Mouse (Mus musculus): ENCODE measurements around the gene Gm3173. TPM values are rescaled to one million over a fixed set of nuclear protein-coding genes. Genes with fewer than 3 reads are reported as not detected.
"Not testable (repeated sequence)": the region's sequence is repeated elsewhere in the genome, so short reads cannot be mapped to it uniquely, and the experiment has no call there.

Gm3173 gene
- polyA plus RNA-seq (2016; fragmentation: Nextera tagmentation; extraction: Ambion mirVana), result not detected in 2 replicates

DNA sequence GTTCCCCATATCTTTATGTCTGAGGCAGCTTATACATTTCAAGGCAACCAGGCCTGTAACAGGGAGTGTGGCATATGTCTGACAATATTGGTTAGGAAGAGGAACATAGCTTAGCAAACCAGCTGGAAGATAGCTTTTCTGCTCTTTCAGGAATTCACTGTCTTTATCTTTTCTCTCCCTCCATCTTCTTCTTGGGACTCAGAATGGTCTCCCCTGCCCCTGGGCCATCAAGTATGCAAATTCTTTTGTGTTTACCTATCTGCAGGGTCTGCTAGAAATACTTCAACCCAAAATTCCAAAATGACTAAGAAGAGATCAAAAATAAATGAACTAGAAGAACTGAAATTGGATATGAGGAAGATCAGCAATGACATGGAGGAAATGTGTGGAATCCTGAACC is at the start of gene Gm3173:
Gm3173 (plus strand) TSS at position 301 of the 400 bp plus-strand sequence.
- not testable (repeated sequence) for H3K4me3 ChIP-seq; H3K9me3 ChIP-seq; H3K27ac ChIP-seq; H3K27me3 ChIP-seq (ENCODE audit: insufficient read depth, poor library complexity, severe bottlenecking); H3K36me3 ChIP-seq; H3K4me1 ChIP-seq (replicated peaks); DNase-seq (ENCODE audit: low spot score)

DNA sequence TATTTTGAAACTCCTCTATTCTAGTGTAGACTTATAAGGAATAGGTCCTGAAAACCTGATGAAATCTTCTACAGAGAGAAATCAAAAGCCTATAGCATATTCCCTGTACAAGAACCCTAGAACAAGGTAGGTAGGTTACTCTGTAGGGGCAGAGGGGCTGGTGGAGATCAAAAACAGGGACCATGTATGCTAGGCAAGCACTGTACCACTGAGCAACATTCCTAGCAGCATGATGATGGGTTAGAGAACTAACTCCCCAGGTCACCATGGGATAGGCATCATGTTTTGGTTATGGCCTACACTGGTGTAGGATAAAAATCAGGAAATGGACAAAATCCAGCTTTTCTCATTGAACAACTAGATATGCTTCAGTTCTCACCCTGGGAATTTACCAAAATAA is 45.2 kb upstream of the Gm3173 start:
- DNase-seq (ENCODE audit: low spot score); H3K4me3 ChIP-seq; H3K4me1 ChIP-seq (replicated peaks); H3K9me3 ChIP-seq; H3K27me3 ChIP-seq (ENCODE audit: insufficient read depth, poor library complexity, severe bottlenecking); H3K36me3 ChIP-seq; H3K27ac ChIP-seq: not testable (repeated sequence)

DNA sequence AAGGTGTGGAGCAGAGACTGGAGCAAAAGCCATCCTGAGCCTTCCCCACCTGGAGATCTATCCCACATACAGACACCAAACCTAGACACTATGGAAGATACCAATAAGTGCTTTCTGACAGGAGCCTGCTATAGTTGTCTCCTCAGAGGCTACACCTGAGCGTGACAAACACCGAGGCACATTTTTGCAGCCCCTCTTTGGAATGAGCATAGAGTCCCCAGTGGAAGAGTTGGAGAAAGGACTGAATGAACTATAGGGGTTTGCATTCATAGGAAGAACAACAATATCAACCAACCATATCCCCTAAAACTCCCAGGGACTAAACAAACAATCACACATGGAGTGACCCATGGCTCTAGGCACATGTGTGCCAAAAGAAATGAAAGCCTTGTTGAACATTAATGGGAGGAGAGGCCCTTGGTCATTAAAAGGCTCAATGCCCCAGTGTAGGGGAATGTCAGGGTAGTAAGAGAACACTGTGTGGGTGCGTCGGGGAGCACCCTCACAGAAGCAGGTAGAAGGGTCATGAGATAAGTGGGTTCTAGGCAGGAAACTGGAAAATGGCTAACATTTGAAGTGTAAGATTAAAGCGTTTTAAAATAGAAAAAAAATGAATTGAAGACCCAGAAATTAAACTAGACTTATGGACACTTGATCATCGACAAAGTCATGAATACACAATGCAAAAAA is 37.8 kb upstream of the Gm3173 start:
- H3K36me3 ChIP-seq; H3K4me1 ChIP-seq (replicated peaks); H3K4me3 ChIP-seq; H3K27me3 ChIP-seq (ENCODE audit: insufficient read depth, poor library complexity, severe bottlenecking); H3K9me3 ChIP-seq; H3K27ac ChIP-seq; DNase-seq (ENCODE audit: low spot score): not testable (repeated sequence)
- WGBS, result 92% methylated on average over 4 of the region's 6 CpGs

DNA sequence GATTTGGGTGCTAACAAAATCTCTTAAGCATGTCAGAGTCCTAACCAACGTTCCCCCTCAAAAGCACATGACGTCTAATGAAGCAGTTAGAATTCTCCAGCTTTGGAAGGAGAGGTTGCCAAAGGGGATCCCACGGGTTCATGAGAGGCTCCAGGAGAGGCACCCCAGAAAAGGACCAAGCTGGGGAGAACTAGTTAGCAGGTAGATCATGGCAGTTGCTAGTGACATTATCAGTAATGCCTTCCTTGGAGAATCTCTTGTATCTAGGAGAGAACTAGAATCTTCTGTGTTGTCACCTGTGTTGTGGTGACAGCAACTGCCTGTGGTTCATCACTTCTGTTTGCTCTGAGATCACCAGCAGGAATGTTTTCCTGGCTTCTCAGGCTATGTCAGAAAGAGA is 33.6 kb upstream of the Gm3173 start, which contains the start of gene Gm3159:
Gm3159 (plus strand) TSS at position 301 of the 400 bp plus-strand sequence.
- not testable (repeated sequence) for H3K4me1 ChIP-seq (replicated peaks); H3K36me3 ChIP-seq; H3K4me3 ChIP-seq; DNase-seq (ENCODE audit: low spot score); H3K27ac ChIP-seq; H3K27me3 ChIP-seq (ENCODE audit: insufficient read depth, poor library complexity, severe bottlenecking); H3K9me3 ChIP-seq
- WGBS, result 79% methylated on average over 3 of the region's 3 CpGs

GRCm38 (mm10) chr14:4398624-4399023 is 32.2 kb upstream of the Gm3173 start:
- not testable (repeated sequence) for H3K27me3 ChIP-seq (ENCODE audit: insufficient read depth, poor library complexity, severe bottlenecking); H3K27ac ChIP-seq; H3K9me3 ChIP-seq; H3K4me1 ChIP-seq (replicated peaks); H3K36me3 ChIP-seq; H3K4me3 ChIP-seq; DNase-seq (ENCODE audit: low spot score)

DNA sequence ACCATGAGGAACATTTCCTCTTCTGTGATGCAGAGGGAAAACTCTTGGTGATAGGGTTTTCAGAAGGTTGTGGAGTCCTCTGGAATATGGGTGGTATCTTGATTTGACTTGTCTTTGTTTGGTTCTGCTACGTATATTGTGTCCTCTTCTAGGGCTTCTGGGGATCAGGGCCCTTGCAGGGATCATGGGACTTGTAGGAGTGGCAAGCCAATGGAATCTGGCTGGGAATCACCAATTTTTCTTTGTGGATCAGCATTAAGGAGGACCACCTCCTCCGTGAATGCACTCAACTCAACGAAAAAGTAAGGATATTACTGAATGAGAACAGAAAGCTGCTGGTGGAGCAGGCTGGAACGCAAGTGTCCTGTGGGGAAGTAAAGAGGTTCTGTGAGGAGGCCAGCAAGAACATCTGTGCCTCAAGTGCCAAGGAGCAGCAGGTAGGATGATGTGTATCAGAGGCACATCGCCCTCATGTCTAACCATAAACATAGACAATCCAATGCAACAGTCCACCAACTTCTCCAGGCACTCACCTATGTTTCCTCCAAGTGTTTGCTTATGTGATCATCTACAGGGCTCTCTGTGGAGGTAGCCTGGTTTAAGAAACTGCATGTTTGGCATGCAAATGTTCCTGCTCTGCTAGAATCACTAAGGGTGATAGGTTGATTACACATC is 30.5 kb upstream of the Gm3173 start:
- not testable (repeated sequence) for H3K27ac ChIP-seq; H3K4me1 ChIP-seq (replicated peaks); H3K36me3 ChIP-seq; H3K4me3 ChIP-seq; H3K27me3 ChIP-seq (ENCODE audit: insufficient read depth, poor library complexity, severe bottlenecking); H3K9me3 ChIP-seq; DNase-seq (ENCODE audit: low spot score)
- 91% methylated on average over 5 of the region's 5 CpGs for WGBS

DNA sequence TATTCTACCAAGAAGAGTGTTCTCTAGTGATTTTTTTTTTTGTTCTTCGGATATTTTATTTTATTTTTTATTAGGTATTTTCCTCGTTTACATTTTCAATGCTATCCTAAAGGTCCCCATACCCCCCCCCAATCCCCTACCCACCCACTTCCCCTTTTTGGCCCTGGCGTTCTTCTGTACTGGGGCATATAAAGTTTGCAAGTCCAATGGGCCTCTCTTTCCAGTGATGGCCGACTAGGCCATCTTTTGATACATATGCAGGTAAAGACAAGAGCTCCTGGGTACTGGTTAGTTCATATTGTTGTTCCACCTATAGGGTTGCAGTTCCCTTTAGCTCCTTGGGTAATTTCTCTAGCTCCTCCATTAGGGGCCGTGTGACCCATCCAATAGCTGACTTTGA is 29.5 kb upstream of the Gm3173 start:
- not testable (repeated sequence) for H3K27me3 ChIP-seq (ENCODE audit: insufficient read depth, poor library complexity, severe bottlenecking); H3K4me3 ChIP-seq; DNase-seq (ENCODE audit: low spot score); H3K4me1 ChIP-seq (replicated peaks); H3K36me3 ChIP-seq; H3K27ac ChIP-seq; H3K9me3 ChIP-seq
- 83% methylated on average over 5 of the region's 5 CpGs for WGBS

- not testable (repeated sequence) for H3K36me3 ChIP-seq; H3K27ac ChIP-seq; H3K27me3 ChIP-seq (ENCODE audit: insufficient read depth, poor library complexity, severe bottlenecking); H3K4me1 ChIP-seq (replicated peaks); DNase-seq (ENCODE audit: low spot score); H3K4me3 ChIP-seq; H3K9me3 ChIP-seq
Observed at GRCm38 (mm10) chr14:4403840-4404239, 27.0 kb upstream of the Gm3173 start.

GRCm38 (mm10) chr14:4409939-4410338 is 20.9 kb upstream of the Gm3173 start:
- DNase-seq (ENCODE audit: low spot score); H3K4me1 ChIP-seq (replicated peaks); H3K27me3 ChIP-seq (ENCODE audit: insufficient read depth, poor library complexity, severe bottlenecking); H3K4me3 ChIP-seq; H3K27ac ChIP-seq; H3K36me3 ChIP-seq; H3K9me3 ChIP-seq: not testable (repeated sequence)
- WGBS, result 79% methylated on average over 1 of the region's 1 CpGs

DNA sequence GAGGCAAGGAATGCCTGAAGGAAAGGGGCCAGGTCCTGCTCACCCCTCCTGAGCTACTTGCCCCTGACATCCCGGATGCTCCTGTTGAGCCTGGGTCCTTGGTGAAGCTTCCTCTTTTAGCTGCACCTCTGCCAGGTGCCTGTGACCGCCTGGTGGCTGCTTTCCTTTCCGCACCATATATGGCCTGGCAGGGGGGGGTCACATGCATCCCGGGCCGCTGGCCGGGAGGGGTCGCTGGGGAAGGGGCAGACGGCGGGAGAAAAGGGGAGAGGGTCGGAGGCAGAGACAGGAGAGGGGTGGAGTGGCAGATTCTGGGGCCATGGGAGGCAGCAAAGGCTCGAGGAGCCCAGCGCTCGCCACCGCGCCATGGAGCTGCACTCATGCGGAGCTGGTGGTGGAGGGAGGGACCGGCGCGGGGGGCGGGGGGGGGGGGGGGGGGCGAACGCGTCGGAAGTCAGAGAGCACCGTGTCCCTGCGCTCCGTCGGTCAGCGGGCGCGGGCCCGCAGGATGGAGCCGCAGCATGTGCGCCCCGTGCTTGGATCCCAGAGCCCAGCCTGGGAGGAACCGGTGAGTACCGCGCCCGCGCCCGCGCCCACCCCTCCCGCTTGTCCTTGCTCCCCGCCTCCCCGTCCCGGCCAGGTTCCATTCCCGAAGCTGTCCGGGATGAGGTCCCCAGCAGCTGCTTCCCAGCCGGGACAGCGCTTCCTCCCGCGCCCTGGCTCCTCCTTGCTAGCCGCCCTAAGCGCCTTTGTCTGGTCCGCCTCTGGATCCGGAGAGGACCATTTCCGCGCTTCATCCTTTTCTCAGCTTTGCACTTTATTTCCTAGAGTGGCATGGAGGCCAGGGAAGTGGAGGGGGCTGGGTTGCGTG is 15.6 kb upstream of the Gm3173 start, which contains the start of gene Gm3164:
Gm3164 (plus strand) TSS at position 484 of the 871 bp plus-strand sequence.
- not testable (repeated sequence) for H3K4me1 ChIP-seq (replicated peaks); H3K27me3 ChIP-seq (ENCODE audit: insufficient read depth, poor library complexity, severe bottlenecking); H3K9me3 ChIP-seq; H3K36me3 ChIP-seq
- H3K4me3 ChIP-seq, result peak within 1 kb of the TSS; percentile 55
- under 1% methylated on average over 37 of the region's 59 CpGs for WGBS
- peak; percentile 33 for DNase-seq (ENCODE audit: low spot score)
- peak within 1 kb of the TSS; percentile 79 for H3K27ac ChIP-seq

DNA sequence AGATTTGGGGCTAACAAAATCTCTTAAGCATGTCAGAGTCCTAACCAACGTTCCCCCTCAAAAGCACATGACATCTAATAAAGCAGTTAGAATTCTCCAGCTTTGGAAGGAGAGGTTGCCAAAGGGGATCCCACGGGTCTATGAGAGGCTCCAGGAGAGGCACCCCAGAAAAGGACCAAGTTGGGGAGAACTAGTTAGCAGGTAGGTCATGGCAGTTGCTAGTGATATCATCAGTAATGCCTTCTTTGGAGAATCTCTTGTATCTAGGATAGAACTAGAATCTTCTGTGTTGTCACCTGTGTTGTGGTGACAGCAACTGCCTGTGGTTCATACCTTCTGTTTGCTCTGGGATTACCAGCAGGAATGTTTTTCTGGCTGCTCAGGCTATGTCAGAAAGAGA is 50.7 kb downstream of the Gm3173 start, which contains the start of gene Gm3182:
Gm3182 (plus strand) TSS at position 301 of the 400 bp plus-strand sequence.
- H3K27me3 ChIP-seq (ENCODE audit: insufficient read depth, poor library complexity, severe bottlenecking); DNase-seq (ENCODE audit: low spot score); H3K36me3 ChIP-seq; H3K4me3 ChIP-seq; H3K4me1 ChIP-seq (replicated peaks); H3K27ac ChIP-seq; H3K9me3 ChIP-seq: not testable (repeated sequence)
- 100% methylated on average over 1 of the region's 2 CpGs for WGBS

DNA sequence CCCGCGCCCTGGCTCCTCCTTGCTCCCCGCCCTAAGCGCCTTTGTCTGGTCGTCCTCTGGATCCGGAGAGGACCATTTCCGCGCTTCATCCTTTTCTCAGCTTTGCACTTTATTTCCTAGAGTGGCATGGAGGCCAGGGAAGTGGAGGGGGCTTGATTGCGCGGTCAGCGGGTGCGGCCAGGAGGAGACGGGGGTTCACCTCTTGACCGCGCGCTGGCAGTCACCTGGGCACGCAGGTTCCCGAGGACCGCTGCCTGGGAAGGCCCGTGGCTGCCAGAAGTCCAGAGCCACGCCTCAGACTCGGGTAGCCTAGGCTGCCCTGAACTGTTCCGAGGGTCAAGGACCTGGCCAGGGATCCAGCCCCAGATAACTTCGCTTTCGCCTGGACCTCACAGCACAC is 68.6 kb downstream of the Gm3173 start:
- 3% methylated on average over 23 of the region's 25 CpGs for WGBS
- peak; percentile 3 for DNase-seq (ENCODE audit: low spot score)
- H3K9me3 ChIP-seq; H3K4me1 ChIP-seq (replicated peaks); H3K36me3 ChIP-seq; H3K27me3 ChIP-seq (ENCODE audit: insufficient read depth, poor library complexity, severe bottlenecking): not testable (repeated sequence)
- Histone ChIP-seq H3K27ac (peak overlapping the region; percentile 59; the same call in 1 of the 2 replicates), H3K4me3 (peak overlapping the region; percentile 47)

DNA sequence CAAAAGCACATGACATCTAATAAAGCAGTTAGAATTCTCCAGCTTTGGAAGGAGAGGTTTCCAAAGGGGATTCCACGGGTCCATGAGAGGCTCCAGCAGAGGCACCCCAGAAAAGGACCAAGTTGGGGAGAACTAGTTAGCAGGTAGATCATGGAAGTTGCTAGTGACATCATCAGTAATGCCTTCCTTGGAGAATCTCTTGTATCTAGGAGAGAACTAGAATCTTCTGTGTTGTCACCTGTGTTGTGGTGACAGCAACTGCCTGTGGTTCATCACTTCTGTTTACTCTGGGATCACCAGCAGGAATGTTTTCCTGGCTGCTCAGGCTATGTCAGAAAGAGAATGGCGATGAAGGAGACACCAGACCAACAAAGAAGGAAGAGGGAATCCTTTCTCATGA is 124.3 kb downstream of the Gm3173 start, which contains the start of gene Gm3047:
Gm3047 (plus strand) TSS at position 301 of the 400 bp plus-strand sequence.
- not testable (repeated sequence) for H3K4me3 ChIP-seq; H3K27ac ChIP-seq; H3K4me1 ChIP-seq (replicated peaks); H3K9me3 ChIP-seq; DNase-seq (ENCODE audit: low spot score); H3K27me3 ChIP-seq (ENCODE audit: insufficient read depth, poor library complexity, severe bottlenecking); H3K36me3 ChIP-seq
- WGBS, result no CpG with 5 or more reads among the region's 2 CpGs

Data from hindbrain, embryonic 10.5 days (tissue).